Mouse (Mus musculus) regulatory T cell (primary cell): Measurements from ENCODE around the gene Morc4.

Experiments
- in situ Hi-C: fragments of 300-600 bp; cut with MboI, MseI; formaldehyde crosslinking; loops from one replicate; pipeline ENCODE4 v1.15.1; 2025; ENCODE audit warnings: high pct_unique_total_duplicates

Morc4 gene

DNA sequence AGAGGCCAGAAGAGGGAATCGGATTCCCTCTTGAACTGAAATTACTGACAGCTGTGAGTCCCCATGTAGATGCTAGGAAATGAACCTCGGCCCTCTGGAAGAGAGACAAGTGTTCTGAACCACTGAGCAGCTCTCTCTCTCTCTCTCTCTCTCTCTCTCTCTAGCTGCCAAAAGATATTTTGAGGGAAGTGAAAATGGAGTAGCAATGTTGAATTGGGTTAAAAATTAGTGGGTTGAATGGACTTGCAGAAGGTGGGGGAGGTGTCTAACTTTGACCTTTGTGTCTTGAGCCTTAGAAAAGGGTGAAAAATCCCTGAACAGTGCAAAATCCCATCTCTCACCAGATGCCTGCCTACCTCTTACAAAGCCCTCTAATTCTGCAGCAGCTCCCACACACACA lies 64.1 kb downstream of the Morc4 start:
- in situ Hi-C loops: no loop called here

DNA sequence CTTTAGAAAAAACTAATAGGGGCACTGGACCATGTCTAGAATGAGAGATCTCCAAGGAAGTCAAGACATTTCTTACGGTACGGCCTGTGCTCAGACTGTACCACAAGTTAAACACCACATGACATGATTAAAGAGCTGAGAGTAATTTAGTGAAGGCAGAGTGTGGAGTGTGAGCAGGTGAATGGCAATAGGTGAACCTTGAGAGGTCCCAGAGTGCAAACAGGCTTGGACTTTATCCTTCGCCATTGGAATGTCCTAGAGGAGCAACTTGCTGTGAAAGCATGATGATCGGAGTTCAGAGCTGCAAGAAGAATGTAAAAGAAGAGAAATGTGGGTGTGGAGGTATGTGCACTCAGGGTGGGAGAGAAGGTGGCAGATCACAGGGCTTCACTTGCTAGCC lies 65.6 kb downstream of the Morc4 start:
- in situ Hi-C loops: no loop called here

- in situ Hi-C loops: no loop called here
Measured at GRCm38 (mm10) chrX:139803028-139803427, 68.4 kb downstream of the Morc4 start.

- in situ Hi-C loops: no loop called here
Measured at GRCm38 (mm10) chrX:139800406-139800878, 71.0 kb downstream of the Morc4 start, which contains the start of gene Cldn2. TSS of gene Cldn2 (plus strand) at chrX:139800828.

GRCm38 (mm10) chrX:139799953-139800352 lies 71.5 kb downstream of the Morc4 start:
- in situ Hi-C loops: no loop called here

DNA sequence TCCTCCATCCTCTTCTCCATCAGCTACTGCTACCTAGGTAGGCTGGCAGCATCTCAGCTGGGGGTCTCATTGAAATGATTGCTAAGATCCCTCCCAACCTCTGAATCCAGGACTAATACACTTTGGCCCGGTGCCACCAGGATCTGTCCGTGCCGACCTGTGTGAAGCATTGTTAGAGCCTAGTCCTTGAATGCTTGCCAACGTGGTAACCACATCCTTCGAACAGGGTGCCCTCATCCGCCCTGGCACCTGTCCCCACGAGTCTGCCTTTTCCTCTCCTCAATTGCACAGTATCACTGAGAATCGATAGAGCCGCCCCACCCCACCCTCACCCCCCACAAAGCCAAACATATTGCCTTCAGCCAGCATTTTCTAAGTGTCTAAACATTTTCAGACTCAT lies 73.6 kb downstream of the Morc4 start:
- in situ Hi-C loops: no loop called here

DNA sequence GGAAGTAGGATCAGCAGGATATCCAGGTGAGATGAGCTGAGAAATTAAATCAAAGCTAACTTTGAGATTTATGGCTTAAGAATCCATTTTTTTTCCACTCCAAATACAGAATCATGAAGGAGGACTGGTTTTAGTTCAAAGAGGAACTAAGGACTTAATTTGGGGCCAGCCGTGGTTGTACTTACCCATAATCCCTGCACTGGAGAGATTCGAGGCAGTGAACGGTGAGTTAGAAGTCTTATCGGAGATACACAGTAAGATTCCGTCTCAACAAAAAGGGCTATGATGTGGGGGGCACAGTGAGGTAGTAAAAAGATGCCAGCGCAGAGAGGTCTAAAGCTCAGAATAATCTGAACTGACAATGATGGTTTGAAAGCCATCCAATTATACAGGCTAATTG lies 75.4 kb downstream of the Morc4 start:
- in situ Hi-C loops: no loop called here

- in situ Hi-C loops: no loop called here
Measured at GRCm38 (mm10) chrX:139794072-139794845, 77.2 kb downstream of the Morc4 start.

GRCm38 (mm10) chrX:139785764-139786163 lies 85.7 kb downstream of the Morc4 start:
- in situ Hi-C loops: loop anchor here (5.0 to 10.0 kb wide), 2 partner anchors 509 to 762 kb away; no protein-coding TSS in a partner anchor

- in situ Hi-C loops: loop anchor here (5.0 to 10.0 kb wide), 2 partner anchors 39 to 512 kb away; no protein-coding TSS in a partner anchor
Measured at GRCm38 (mm10) chrX:139783045-139783422, 88.4 kb downstream of the Morc4 start.

DNA sequence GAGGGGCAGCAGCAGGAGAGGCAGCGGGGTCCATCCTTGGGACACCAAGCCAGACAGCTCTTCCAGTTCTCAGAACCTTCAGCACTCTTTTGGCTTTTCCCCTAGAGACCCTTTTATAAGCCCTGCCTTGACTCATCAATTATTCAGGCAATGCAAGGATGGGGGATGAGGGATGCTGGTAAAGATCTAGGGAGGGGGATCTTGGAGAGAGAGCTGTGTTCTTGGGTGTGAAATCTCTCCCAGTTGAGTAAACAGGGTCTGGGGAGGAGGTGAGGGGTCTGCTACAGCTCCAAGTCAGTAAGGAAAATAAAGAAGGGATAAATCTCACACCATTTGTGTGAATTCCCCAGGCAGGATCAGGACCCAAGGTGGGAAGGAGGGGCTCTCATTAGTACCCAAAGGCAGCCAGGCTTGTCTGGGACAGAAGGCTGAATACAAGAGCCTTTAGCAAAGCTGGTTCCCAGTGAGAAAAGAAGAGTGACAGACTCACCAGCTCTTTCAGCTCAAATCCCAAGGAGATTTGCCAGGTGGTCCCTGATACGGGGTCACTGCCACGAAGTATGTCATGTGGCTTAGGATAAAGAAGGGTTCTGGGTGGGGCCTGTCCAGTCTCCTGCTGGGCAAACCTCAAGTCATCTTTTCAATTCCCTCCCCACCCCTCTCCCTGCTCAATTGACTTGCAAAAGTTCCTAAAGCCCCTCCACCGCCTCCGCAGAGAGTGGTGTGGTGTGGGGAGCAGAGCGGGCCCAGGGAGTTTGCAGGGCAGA lies 89.0 kb downstream of the Morc4 start, which contains the start of gene Ripply1:
Gene Ripply1, minus strand, starts transcription at position 76 of the 767 bp plus-strand sequence.
- in situ Hi-C loops: loop anchor here (5.0 to 10.0 kb wide), 2 partner anchors 40 to 512 kb away; no protein-coding TSS in a partner anchor

- in situ Hi-C loops: loop anchor here (5.0 to 10.0 kb wide), 2 partner anchors 41 to 513 kb away; no protein-coding TSS in a partner anchor
Measured at GRCm38 (mm10) chrX:139781563-139781962, 89.9 kb downstream of the Morc4 start.

DNA sequence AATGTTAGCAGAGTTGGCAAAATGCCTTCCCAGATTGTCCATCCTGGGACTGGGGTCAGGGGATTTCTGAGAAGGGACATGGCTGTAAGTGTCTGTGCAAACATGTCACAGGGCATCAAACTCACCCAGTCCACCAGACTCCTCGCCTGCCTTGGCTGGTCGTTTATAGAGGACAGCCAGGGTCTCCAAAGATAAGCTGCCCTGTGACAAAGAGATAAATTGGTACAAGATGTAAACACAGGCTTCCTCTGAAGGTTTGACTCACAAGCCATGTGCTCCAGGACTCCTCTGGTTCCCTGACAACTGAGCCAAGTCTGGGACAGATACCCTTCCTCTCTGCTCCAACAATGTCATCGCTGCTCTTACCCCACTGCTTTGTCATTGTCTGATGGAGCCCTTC lies 90.5 kb downstream of the Morc4 start:
- in situ Hi-C loops: loop anchor here (5.0 to 10.0 kb wide), 2 partner anchors 41 to 514 kb away; no protein-coding TSS in a partner anchor

GRCm38 (mm10) chrX:139779401-139779800 lies 92.1 kb downstream of the Morc4 start:
- in situ Hi-C loops: no loop called here

DNA sequence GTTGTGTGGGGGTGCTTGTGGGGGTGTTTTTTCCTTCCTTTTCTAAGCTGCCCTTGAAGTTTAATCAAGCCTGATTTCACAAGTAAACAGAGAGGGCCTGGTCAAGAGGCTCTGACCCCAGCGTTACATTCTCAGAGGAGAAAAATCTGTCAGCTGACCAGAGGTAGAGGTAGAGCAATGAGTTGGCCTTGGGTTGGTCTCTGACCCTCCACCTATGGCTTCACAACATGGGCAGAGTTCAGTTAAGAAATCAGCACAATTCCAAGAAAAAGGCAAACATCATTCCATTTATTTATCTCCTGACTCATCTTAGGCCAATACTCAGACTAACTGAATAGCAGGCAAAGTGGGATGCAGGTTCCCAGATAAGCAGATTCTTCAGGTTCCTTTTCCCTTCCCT lies 92.6 kb downstream of the Morc4 start:
- in situ Hi-C loops: no loop called here

- in situ Hi-C loops: no loop called here
Measured at GRCm38 (mm10) chrX:139777357-139777756, 94.1 kb downstream of the Morc4 start.

- in situ Hi-C loops: no loop called here
Measured at GRCm38 (mm10) chrX:139775084-139775612, 96.3 kb downstream of the Morc4 start.

DNA sequence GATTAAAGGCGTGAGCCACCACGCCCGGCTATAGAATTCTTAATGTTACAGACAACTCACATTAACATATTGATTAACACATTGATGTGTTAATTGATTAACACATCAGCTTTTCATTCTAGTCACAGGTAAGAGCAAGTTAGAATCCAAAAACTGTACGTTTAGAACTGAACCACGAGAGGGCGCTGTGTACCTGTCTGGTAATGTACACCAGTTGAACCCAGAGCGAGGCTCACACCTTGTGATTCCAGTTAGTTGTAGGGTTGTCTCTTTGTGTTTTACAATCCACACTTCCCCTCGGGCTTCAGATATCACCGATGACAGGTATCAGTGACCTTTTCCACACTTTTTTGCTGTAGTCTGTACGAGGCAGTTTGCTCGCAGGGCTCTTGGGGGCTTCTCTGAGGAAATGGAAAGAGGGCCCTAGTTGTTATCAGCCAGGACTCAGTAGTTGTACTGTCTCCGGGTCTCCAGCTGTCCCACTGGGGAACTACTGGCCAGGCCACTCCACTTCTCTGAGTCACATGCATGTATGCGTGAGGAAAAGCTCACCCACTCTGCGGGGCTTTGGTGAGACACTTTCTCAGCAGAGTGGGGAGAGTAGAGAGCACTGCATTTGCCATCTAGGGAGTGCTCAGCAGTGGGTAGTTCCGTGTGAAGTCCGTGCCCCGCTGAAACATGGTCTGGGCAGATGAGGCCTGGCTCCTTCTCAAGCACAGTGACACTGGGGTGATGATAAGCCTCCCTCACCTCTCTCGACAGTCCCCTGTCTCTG lies 97.0 kb downstream of the Morc4 start:
- in situ Hi-C loops: no loop called here
